Comparison of ENCODE assay signal across 8 mouse cellular contexts in genomic region chr1:185331983-185332430, GRCm38 (mm10). TPM values are rescaled to one million over a fixed set of nuclear protein-coding genes. Genes with fewer than 3 reads are reported as not detected.
A peak's percentile ranks its signal among the peaks of the same experiment; 100 is the strongest.
DNase-seq lines count a peak whose midpoint lies in the region; ATAC-seq and TF ChIP-seq lines count a peak whose summit lies in the region.

TSS of gene Bpnt1 (plus strand) at chr1:185332149.

- H3K9me3 ChIP-seq in ES-Bruce4 (replicated peaks; ENCODE audit: control insufficient read depth, insufficient read depth, low read length, poor library complexity, severe bottlenecking) = no peaks in the 10 kb centered on the region; the same call in 1 of the 2 replicates
- no peaks in the 10 kb centered on the region for H3K9me3 ChIP-seq in forebrain, embryonic 14.5 days (replicated peaks; ENCODE audit: control insufficient read depth, low read length)

- TF ChIP-seq CTCF in ES-Bruce4 (IDR thresholded peaks at IDR 0.05; ENCODE audit: low read depth, low read length) = no peak
- TF ChIP-seq CTCF in lung, adult 2 months (IDR thresholded peaks at IDR 0.05; ENCODE audit: insufficient read depth, low read length) = no peak

- peak within 1 kb of the TSS; percentile 43 for H3K9ac ChIP-seq in ES-Bruce4 (ENCODE audit: low read depth, poor library complexity, severe bottlenecking)
- peak within 1 kb of the TSS; percentile 78 for H3K9ac ChIP-seq in forebrain, embryonic 14.5 days (ENCODE audit: low read length)

- H3K4me3 ChIP-seq in ES-Bruce4 (ENCODE audit: low read depth, low read length) = peak within 1 kb of the TSS; percentile 74
- peak within 1 kb of the TSS; percentile 65 for H3K4me3 ChIP-seq in forebrain, embryonic 14.5 days (ENCODE audit: low read depth, low read length)
- peak within 1 kb of the TSS; percentile 79 for H3K4me3 ChIP-seq in lung, adult 2 months (replicated peaks; ENCODE audit: extremely low read depth, low read depth, low read length)

- peak; percentile 97 for DNase-seq in forebrain, embryonic 14.5 days (ENCODE audit: low spot score)
- DNase-seq in heart, postnatal 14 days = peak; percentile 91 to 92
- peak; percentile 85 to 91 for DNase-seq in layer of hippocampus, adult 18-20 months (ENCODE audit: low spot score in 2 of 2)
- peak; percentile 81 for DNase-seq in lung, adult 2 months
- peak; percentile 64 to 71 for DNase-seq in thymus, adult 18-20 months

- intact Hi-C loops in heart, postnatal 14 days (cut with DNase I) = no loop called here

- peak; percentile 31 for TF ChIP-seq POLR2A in ES-Bruce4 (IDR thresholded peaks at IDR 0.05; ENCODE audit: insufficient read depth, low read length)
- peak; percentile 81; the same call in 1 of the 2 replicates for TF ChIP-seq POLR2A in lung, adult 2 months (IDR thresholded peaks at IDR 0.05; ENCODE audit: borderline replicate concordance, extremely low read depth, low read depth, low read length)

- TF ChIP-seq EP300 in ES-Bruce4 (IDR thresholded peaks at IDR 0.05; ENCODE audit: insufficient read depth, low read depth, low read length) = no peak

- 0 out of 2 replicates have a peak within 1 kb of the TSS, but pooled peaks have one; percentile 41 for H3K27ac ChIP-seq in ES-Bruce4 (ENCODE audit: insufficient read depth, low read length)
- H3K27ac ChIP-seq in forebrain, embryonic 14.5 days (ENCODE audit: low read depth, low read length) = peak within 1 kb of the TSS; percentile 65

- no peaks in the 10 kb centered on the region for H3K36me3 ChIP-seq in ES-Bruce4 (ENCODE audit: control insufficient read depth, insufficient read depth, low read length, poor library complexity, severe bottlenecking)
- peaks cover 2% of the 10 kb centered on the region; the same call in 1 of the 2 replicates for H3K36me3 ChIP-seq in forebrain, embryonic 14.5 days (ENCODE audit: control insufficient read depth, insufficient read depth, low read length)

- H3K27me3 ChIP-seq in ES-Bruce4 (ENCODE audit: control insufficient read depth, insufficient read depth, low read length, poor library complexity, severe bottlenecking) = no peaks in the 10 kb centered on the region
- no peaks in the 10 kb centered on the region for H3K27me3 ChIP-seq in forebrain, embryonic 14.5 days (replicated peaks; ENCODE audit: control insufficient read depth, insufficient read depth, low read length)

- peak; percentile 90 for ATAC-seq in cerebellum, adult (ENCODE audit: insufficient number of reproducible peaks, low FRiP score, low TSS enrichment)
- peak; percentile 85 for ATAC-seq in forebrain, embryonic 14.5 days
- ATAC-seq in neutrophil, adult 5-6 weeks (ENCODE audit: extremely low read depth, insufficient number of reproducible peaks, low FRiP score, poor library complexity, severe bottlenecking) = peak; percentile 73

- peak within 1 kb of the TSS; percentile 73 for H3K4me2 ChIP-seq in forebrain, embryonic 14.5 days (ENCODE audit: low read length)

- no peaks in the 10 kb centered on the region for H3K4me1 ChIP-seq in ES-Bruce4 (ENCODE audit: control insufficient read depth, insufficient read depth, low read length)
- H3K4me1 ChIP-seq in forebrain, embryonic 14.5 days (ENCODE audit: control insufficient read depth, insufficient read depth, low read length) = peaks cover 9% of the 10 kb centered on the region
- H3K4me1 ChIP-seq in lung, adult 2 months (ENCODE audit: control insufficient read depth, insufficient read depth, low read length) = peaks cover 7% of the 10 kb centered on the region

- WGBS in forebrain, embryonic 14.5 days = under 1% methylated on average over 28 of the region's 32 CpGs
- WGBS in lung, adult 2 months = under 1% methylated on average over 32 of the region's 32 CpGs

RNA-seq across cellular contexts. Expression of gene Bpnt1, which starts in this region (rescaled TPM):
- polyA plus RNA-seq in ES-Bruce4 (2011; ENCODE audit: insufficient read depth, insufficient read length, low read depth, missing spikeins) = 54.0 and 56.7 TPM in 2 replicates
- 18.8 and 18.9 TPM in 2 replicates for polyA plus RNA-seq in forebrain, embryonic 14.5 days (2014; fragmentation: Nextera tagmentation; extraction: Ambion mirVana)
- total RNA-seq in heart, postnatal 14 days (2021) = 10 to 100 TPM; 25.4 to 28.9 TPM
- 10 to 100 TPM; 73.6 to 79.0 TPM for total RNA-seq in layer of hippocampus, adult 18-20 months (2021)
- polyA plus RNA-seq in lung, adult 2 months (2012; rRNA removed) = 40.4 and 45.1 TPM in 2 replicates
- 12.5 and 12.8 TPM in 2 replicates for total RNA-seq in neutrophil, adult 5-6 weeks (2017)

Comparison
In these comparisons a context has a peak if more than half of its experiments do, and no peak if none do; other contexts are left out.
1. Peak in every context shown above with its lines: DNase-seq, ATAC-seq, H3K4me3 ChIP-seq and H3K27ac ChIP-seq.